Mouse (Mus musculus): ENCODE measurements around the gene Chsy1.

The Chsy1 gene

GRCm38 (mm10) chr7:66107930-66108329 lies 1.4 kb upstream of the Chsy1 start:
- in situ Hi-C loops (cut with MboI, MseI), result no loop called here

- in situ Hi-C loops (cut with MboI, MseI), result no loop called here
Measured at GRCm38 (mm10) chr7:66109855-66110635, 730 bp downstream of the Chsy1 start.

GRCm38 (mm10) chr7:66110636-66111112 lies 1.4 kb downstream of the Chsy1 start:
- in situ Hi-C loops (cut with MboI, MseI), result no loop called here

GRCm38 (mm10) chr7:66111211-66111610 lies 1.9 kb downstream of the Chsy1 start:
- in situ Hi-C loops (cut with MboI, MseI), result no loop called here

- in situ Hi-C loops (cut with MboI, MseI), result no loop called here
Measured at GRCm38 (mm10) chr7:66113561-66113960, 4.2 kb downstream of the Chsy1 start.

- in situ Hi-C loops (cut with MboI, MseI), result no loop called here
Measured at GRCm38 (mm10) chr7:66115821-66116343, 6.6 kb downstream of the Chsy1 start.

- in situ Hi-C loops (cut with MboI, MseI), result no loop called here
Measured at GRCm38 (mm10) chr7:66116906-66117482, 7.7 kb downstream of the Chsy1 start.

- in situ Hi-C loops (cut with MboI, MseI), result no loop called here
Measured at GRCm38 (mm10) chr7:66118046-66118445, 8.7 kb downstream of the Chsy1 start.

- in situ Hi-C loops (cut with MboI, MseI), result no loop called here
Measured at GRCm38 (mm10) chr7:66118796-66119195, 9.5 kb downstream of the Chsy1 start.

- in situ Hi-C loops (cut with MboI, MseI), result no loop called here
Measured at GRCm38 (mm10) chr7:66120139-66120538, 10.8 kb downstream of the Chsy1 start.

- in situ Hi-C loops (cut with MboI, MseI), result no loop called here
Measured at GRCm38 (mm10) chr7:66120702-66121396, 11.5 kb downstream of the Chsy1 start.

- in situ Hi-C loops (cut with MboI, MseI), result no loop called here
Measured at GRCm38 (mm10) chr7:66124551-66124968, 15.2 kb downstream of the Chsy1 start.

GRCm38 (mm10) chr7:66125368-66125767 lies 16.1 kb downstream of the Chsy1 start:
- in situ Hi-C loops (cut with MboI, MseI), result no loop called here

GRCm38 (mm10) chr7:66127951-66128645 lies 18.8 kb downstream of the Chsy1 start:
- in situ Hi-C loops (cut with MboI, MseI), result no loop called here

GRCm38 (mm10) chr7:66128857-66129256 lies 19.5 kb downstream of the Chsy1 start:
- in situ Hi-C loops (cut with MboI, MseI), result no loop called here

GRCm38 (mm10) chr7:66130296-66130695 lies 21.0 kb downstream of the Chsy1 start:
- in situ Hi-C loops (cut with MboI, MseI), result no loop called here

GRCm38 (mm10) chr7:66131776-66132421 lies 22.6 kb downstream of the Chsy1 start:
- in situ Hi-C loops (cut with MboI, MseI), result no loop called here

- in situ Hi-C loops (cut with MboI, MseI), result no loop called here
Measured at GRCm38 (mm10) chr7:66134154-66134553, 24.8 kb downstream of the Chsy1 start.

GRCm38 (mm10) chr7:66135644-66136043 lies 26.3 kb downstream of the Chsy1 start:
- in situ Hi-C loops (cut with MboI, MseI), result no loop called here

GRCm38 (mm10) chr7:66136187-66136586 lies 26.9 kb downstream of the Chsy1 start:
- in situ Hi-C loops (cut with MboI, MseI), result no loop called here

- in situ Hi-C loops (cut with MboI, MseI), result no loop called here
Measured at GRCm38 (mm10) chr7:66137309-66137708, 28.0 kb downstream of the Chsy1 start.

Data from T-helper 17 cell (primary cell).